Mouse (Mus musculus) neutrophil, adult 5-6 weeks (primary cell): Measurements from ENCODE around the gene Platr25. TPM values are rescaled to one million over a fixed set of nuclear protein-coding genes. Genes with fewer than 3 reads are reported as not detected.

ENCODE experiments used
- total RNA-seq: library from RNA; stranded (forward); fragments of 200-1000 nt; gene quantifications from 2 replicates; pipeline ENCODE4 v1.2.3, GENCODE M21; 2017

Gene Platr25
- total RNA-seq, 1 experiment from 2014 or later = 24.3 TPM

Other genes starting within 250 kb of the Platr25 start
- gene Zfp935, start 202.2 kb downstream of the Platr25 start, total RNA-seq = 1.8 TPM in 1 of 2 replicates, not detected in the other
- 8.3 and 9.7 TPM in 2 replicates for gene Zfp934, start 189.5 kb downstream of the Platr25 start, total RNA-seq
- 3.3 and 4.4 TPM in 2 replicates for gene 6720489N17Rik, start 136.5 kb downstream of the Platr25 start, total RNA-seq
- 3.7 and 4.4 TPM in 2 replicates for gene Gm5141, start 25.1 kb upstream of the Platr25 start, total RNA-seq
- gene Fbp2, start 97.7 kb upstream of the Platr25 start, total RNA-seq = not detected in 2 replicates
- not detected in 2 replicates for gene Fbp1, start 127.6 kb upstream of the Platr25 start, total RNA-seq
- 28.4 and 44.1 TPM in 2 replicates for gene 2010111I01Rik, start 204.2 kb upstream of the Platr25 start, total RNA-seq